Mouse (Mus musculus): Measurements from ENCODE around the gene 4930518I15Rik.
"Not testable (repeated sequence)": the region's sequence is repeated elsewhere in the genome, so short reads cannot be mapped to it uniquely, and the experiment has no call there.

The 4930518I15Rik gene

DNA sequence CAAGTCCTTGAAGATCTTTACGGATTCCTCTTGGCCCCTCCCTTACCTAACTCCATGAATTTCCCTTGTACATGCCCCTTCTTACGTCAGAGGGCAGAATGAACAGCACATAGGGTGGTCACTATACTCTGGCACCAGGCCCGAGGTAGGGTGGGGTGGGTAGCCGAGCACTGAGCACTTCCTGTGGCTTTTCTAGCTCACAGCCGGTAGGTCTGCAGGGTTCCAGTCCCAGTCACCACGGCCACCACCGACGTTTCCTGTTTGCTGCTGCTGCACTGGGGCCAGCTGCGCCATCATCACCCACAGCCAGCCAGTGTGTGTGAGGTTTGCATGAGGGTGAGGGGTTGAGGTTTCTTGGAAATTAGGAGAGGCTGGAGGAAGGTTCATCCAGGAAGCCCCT, 20.0 kb upstream of the 4930518I15Rik start:
- no peak for DNase-seq (ENCODE audit: low read depth, low spot score)

DNA sequence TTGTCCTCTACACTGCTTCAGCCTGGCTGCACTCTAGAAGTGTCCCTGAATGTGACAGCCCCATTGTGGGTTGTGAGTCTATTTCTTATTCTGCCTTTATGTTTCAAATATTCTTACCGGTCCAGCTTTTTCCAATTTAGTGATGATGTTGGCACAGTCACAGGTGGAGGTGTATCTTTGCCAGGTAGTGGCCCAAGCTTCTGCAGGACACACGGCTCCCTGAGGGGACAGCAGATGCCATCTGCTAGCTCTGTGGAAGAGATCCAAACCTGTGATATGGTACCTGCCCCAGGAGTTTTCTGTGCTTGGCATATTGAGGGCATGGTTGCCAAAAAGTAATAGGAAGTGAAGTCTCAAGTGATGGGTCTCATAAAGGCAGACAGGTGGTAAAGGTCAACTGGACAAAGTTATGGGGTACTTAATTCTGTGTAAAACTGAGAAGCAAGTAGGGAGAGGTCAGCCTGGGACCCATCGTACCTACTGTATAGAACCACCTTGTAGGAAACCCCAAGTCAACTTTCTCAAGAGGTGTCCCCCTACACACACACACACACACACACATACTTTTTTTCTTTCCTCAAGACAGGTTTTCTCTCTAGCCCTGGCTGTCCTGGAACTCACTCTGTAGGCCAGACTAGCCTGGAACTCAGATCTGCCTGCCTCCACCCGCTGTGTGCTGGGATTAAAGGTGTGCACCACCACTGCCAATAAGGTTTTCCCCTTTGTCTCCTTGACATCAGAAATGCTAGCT, 17.2 kb upstream of the 4930518I15Rik start:
- no peak for DNase-seq (ENCODE audit: low read depth, low spot score)

DNA sequence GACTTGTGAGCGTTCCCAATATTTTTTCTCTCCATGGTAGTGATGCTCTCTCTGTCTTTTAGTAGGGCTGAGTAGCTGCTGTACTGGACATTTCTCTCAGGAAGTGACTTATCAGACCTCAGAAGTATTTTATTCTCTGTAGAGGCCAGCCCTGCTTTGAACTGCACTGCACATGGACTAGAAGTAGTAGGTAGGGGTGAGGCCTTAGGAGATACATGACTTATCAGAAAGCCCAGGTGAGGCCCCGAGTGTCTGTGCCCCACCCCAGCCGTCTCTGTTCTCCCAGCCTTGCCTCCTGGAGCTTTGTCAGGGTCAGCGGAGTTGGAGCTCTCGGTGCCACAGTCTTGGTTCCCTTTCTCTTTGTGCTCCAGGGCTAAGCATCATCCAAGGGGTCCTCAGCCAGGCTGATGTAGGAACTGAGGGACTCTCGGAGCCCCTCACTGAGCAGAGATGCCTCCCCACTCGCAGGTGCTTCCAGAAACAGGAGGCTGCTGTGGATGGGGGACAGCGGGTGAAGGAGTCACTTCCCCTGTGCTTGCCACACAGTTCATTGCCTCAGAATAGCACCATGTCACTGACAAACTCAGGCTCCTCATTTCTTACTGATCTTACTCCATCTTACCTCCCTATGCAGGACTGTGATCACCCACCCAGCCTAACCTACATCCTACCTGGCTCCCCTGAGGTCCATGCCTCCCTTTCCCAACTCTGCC, 16.5 kb upstream of the 4930518I15Rik start:
- DNase-seq (ENCODE audit: low read depth, low spot score): no peak

DNA sequence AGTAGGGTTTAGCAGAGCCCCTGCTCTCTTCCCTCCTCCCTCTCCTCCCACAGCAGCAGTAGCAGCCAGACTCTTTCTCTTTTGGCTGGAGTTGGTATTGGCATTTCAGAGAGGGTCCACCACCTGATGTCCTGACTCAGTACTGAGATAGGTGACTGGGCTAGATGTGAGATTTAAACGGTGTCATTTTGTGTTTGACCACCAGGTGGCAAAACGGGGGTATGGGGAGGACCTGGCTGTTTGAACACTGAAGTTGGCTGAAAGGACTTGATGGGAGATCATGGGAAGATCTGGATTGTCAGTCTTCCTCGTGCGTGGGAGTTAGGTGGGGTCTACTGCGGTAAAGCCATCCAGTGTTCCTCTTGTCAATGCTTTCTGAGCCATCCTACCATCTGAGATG, 15.9 kb upstream of the 4930518I15Rik start:
- DNase-seq (ENCODE audit: low read depth, low spot score): peak; percentile 74

DNA sequence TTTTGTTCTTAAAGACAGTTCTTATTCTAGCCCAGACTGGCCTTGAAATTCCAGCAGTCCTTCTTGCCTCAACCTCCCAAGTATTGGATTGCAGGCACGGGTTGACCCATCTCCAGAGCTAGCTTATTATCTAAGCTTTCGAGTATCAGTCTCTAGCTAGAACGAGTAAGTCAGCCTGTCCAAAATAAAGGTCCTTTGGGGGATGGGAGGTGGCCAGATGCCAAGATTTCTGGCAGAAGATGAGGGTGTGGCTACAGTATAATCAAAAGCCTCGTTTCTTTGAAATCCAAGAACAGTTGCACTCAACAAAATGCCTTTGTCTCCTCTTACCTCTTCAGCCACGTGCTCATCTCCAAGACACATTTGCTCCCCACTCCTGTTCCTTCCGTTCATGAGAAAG, 12.8 kb upstream of the 4930518I15Rik start:
- DNase-seq (ENCODE audit: low read depth, low spot score): peak; percentile 69

DNA sequence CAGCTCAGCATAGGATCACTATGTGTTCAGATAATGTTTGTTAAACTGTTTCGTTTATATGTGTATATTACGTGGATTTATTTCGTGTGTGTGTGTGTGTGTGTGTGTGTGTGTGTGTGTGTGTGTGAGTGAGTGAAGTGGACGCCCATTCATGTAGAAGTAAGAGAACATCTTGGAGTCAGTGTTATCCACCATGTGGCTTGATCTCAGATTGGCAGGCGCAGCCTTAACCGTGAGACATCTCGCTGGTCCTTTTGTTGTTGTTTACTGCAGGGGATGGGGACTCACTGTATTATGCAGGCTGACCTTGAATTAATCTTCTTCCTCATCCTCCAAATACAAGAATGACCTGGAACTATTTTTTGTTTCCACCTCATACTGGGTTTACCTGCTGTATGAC, 11.8 kb upstream of the 4930518I15Rik start:
- no peak for DNase-seq (ENCODE audit: low read depth, low spot score)

DNA sequence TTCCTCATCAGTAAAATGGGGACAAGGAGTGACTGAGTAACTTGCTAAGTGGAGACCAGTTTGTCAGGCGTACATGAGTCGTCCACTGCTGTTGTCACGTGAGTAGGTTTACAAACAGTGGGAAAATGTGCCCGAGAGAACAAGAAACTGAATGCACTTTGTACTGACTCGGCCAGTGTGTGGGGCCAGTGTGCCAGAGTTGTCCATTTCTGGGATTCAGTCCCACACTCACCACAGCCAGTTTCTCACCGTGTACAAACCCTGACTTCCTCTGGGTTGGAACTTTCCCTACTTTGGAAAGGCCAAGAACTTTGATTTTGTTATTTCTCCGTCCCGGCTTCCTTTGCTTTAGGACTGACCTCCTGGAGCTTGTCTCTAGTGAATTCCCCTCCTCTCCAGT, 11.2 kb upstream of the 4930518I15Rik start:
- no peak for DNase-seq (ENCODE audit: low read depth, low spot score)

DNA sequence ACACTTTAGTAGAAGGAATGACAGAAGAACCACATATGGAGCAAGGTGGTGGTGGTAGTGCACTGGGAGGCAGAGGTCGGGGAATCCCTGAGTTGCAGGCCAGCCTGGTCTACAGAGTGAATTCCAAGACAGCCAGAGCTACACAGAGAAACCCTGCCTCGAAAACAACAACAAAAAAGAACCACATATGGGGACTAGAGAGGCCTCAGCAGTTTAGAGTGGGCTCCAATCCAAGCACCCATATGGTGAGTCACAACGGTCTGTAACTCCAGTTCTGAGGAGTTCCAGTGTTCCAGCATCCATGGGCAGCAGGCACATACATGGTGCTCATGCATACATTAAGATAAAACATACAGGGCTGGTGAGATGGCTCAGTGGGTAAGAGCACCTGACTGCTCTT, 6.7 kb upstream of the 4930518I15Rik start:
- DNase-seq (ENCODE audit: low read depth, low spot score): no peak

DNA sequence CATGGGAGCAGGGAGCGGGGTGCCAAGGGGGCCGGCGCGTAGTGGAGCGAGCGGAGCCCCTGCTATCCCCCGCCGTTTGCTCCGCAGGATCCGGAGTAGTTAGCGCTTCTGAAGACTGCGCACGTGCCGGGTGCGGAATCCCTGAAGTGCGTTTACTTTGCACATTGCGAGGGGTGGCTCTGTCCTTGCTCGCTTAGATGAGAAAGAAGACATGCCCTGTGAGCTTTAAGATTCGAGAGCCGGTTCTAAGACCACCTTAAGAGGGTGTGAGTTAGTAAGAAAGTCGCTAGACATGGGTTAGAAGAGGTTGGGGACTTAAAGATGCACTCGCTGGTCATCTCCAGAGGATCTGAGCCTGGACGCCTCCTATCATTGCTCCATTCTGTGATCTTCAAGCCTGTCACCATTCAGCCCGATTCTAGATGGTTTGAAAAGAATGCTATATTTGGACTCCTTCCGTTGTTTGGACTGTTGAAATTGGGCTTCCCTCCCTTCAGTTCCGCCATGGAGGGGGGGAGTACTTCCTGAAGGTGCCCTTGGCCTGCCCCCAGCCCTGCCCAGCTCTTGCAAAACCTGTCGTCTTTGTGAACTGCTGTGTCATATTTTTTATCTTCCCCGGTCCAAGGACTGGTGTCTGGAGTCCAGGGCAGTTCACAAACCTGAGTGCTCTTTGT, 5.9 kb upstream of the 4930518I15Rik start:
- peak; percentile 59 for DNase-seq (ENCODE audit: low read depth, low spot score)

DNA sequence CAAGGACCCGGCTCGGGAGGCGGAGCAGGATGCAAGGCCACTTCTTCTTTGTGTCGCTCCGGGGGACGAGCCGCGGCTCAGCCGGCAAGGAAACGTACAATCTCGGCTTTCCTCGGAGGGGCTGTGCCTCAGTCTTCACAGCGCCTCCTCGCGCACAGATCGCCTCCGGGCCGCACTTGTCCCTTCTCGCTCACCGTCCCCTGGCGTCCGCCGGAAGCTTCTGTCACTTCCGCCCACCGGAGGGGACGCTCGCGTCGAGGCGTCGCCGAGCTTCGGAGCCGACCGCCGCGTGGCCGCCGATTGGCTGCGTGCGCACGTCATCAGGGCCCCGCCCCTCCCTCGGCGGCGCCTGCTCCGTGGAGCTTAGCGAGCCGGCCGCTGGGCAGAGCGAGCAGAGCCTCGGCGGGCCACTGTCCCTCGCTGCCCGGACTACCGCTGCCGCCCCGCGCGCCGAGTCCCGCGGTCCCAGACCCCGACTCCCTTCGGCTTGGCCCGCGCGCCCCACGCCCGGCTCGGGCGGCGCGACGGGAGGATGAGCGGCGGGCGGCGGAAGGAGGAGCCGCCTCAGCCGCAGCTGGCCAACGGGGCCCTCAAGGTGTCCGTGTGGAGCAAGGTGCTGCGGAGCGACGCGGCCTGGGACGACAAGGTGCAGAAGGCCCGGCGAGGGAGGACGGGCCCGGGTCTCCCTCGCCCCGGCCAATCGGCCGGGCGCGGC, 5.2 kb upstream of the 4930518I15Rik start, which contains the start of gene Rab5if:
Gene Rab5if, plus strand, starts transcription at position 357 of the 715 bp plus-strand sequence.
- peak; percentile 99 for DNase-seq (ENCODE audit: low read depth, low spot score)

DNA sequence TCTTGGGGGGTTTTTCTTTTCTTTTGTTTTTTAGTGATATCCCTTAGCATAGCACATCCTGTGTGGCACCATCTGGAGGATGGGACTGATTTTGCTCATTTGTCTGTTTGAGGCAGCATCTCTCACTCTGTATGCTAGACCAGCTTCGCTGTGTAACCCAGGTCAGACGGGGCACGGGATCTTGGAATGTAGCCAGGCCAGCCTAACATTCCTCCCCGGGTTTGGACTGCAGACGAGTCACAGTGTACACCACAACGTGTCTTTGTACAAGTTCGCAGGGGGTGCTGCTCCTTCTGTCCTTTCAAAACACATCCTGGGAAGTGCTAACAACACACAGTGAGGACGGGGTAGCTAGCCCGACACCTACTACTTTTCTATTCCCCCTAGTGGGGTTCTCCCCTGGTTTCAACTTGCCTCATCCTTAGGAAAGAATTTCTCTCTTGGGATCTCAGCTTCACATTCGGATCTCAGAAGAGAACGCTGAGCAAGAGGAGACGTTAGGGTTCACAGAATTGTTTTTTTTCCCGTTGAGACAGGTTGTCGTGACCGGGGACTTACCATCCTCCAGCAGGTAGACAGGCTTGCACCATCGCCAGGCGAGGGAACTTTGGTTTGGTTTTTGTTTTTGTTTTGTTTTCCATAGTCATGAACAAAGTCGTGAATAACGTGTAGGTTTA, 4.4 kb upstream of the 4930518I15Rik start:
- DNase-seq (ENCODE audit: low read depth, low spot score): peak; percentile 22

DNA sequence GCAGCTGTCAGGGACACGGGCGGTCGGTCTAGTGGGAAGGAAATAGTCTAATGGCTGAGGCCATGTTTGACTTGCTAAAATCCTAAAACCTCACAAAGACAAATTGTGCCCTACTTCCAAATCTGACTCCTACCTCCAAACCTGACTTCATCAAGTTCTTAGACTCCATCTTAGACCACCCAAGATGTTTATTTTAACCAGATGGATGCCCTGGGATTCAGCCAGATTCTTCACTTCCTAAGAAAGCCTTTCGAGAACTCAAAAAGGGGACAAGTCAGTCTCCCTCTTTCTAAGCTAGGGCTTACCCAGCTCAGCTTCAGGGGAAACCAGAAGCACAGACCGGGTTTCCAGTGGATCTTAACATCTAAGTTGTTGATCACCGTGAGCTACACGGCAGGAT, 925 bp upstream of the 4930518I15Rik start:
- no peak for DNase-seq (ENCODE audit: low read depth, low spot score)

DNA sequence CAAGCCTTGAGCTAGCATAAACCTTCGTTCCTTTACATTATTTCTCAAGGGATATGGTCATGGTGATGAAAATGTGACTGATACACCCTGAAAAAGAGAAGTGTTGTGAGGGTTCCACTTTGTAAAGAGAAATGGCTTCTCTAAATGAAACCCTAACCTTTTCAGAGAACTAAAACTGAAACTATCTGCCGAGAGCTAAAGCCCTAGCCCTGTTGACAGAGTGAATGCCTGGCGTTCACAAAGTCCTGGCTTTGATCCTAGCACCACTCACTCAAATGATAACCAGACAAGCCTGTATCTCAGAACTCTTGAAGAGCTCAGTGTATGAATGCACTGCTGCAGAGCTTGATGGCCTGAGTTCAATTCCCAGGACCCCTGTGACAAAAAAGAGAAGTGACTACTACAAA, 358 bp downstream of the 4930518I15Rik start:
- DNase-seq (ENCODE audit: low read depth, low spot score): no peak

DNA sequence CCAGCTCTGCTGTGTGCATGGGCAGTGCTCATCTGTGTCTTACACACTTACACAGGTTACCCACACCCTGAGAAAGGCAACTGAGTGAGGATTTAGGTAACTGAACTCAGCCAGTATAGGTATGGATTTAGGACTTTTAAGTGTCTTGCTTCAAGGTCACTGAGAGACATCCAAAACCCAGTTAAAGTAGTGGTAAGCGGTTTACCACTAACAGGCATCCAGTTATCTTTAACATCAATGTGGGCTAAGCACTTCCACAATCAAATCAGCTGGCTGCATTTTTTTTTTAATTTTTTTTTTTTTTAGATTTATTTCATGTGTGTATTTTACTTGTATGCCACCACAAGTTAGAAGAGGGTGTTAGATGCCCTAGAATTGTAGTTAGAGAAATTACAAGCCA, 1.4 kb downstream of the 4930518I15Rik start:
- DNase-seq (ENCODE audit: low read depth, low spot score): no peak

DNA sequence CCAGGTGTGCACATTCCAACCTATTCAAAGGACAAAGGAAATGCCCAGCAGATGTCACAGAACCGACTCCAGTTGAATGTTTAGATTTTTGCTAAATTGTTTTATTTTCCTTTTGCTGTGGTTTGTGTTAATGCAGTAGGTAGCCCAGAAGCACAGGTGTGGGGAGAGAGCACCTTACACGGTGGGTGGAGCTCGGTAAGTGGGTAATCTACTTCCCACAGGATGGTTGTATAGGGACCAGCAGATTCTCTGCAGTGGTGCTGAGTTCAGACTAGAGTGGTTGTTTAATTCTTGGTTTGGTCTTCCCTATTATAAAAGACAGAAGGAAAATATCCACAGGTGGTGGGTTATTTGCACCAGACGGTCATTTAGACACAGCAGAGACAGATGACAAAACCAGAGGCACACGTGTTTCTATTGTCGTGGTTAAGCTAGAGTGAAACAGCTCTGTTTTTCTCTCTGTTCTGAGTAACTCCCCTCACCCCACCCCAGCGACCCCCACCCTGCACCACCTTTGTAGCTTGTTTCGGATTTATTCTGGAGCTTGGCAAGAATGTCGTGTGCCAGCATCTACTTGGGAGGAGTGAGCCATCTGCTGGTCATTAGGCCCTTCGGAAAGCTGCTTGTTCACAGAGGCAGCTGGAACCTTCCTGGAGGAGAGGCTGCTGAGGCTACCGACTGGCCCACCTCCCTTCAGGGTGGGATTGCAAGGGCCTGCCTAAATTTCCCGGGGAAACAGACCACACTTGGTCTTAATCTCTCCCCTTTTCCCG, 3.6 kb downstream of the 4930518I15Rik start:
- DNase-seq (ENCODE audit: low read depth, low spot score): not testable (repeated sequence)

DNA sequence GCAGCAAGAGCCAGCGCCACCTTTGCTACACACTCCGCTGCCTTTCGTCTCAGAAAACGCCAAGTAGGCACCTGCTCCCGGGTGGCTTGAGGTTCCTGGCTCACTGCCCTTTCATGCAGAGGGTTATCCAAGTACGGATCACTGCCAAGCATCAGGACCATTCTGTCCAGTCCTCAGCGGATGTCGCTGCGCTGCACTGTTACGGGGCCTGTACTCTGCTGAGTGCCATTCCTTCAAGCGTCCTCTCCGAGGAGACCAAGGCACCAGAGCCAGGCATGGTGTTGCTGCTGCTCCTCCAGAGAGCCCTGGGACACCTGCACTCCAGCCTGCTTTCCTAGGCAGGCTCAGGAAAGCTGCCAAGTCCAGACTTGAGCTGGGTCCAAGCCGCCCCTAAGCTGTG, 4.2 kb downstream of the 4930518I15Rik start:
- DNase-seq (ENCODE audit: low read depth, low spot score): not testable (repeated sequence)

DNA sequence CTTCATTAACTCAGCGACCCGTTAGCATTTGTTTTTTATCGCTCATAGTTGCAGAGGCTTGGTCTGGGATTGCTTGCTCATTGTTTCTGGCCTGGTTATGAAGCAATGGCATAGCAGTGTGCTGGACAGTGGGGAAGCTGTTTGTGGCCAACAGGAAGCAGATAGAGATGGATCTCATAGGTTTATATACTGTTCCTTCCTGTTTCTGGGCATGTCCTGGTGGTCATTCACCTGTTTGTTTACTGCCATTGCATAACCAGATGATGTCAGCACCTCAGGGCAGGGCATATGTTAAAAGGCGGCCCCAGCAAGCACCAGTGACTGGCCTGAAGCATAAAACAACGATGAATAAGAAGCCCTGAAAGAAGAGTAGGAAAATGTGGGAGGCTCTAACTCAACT, 7.2 kb downstream of the 4930518I15Rik start:
- DNase-seq (ENCODE audit: low read depth, low spot score): no peak

DNA sequence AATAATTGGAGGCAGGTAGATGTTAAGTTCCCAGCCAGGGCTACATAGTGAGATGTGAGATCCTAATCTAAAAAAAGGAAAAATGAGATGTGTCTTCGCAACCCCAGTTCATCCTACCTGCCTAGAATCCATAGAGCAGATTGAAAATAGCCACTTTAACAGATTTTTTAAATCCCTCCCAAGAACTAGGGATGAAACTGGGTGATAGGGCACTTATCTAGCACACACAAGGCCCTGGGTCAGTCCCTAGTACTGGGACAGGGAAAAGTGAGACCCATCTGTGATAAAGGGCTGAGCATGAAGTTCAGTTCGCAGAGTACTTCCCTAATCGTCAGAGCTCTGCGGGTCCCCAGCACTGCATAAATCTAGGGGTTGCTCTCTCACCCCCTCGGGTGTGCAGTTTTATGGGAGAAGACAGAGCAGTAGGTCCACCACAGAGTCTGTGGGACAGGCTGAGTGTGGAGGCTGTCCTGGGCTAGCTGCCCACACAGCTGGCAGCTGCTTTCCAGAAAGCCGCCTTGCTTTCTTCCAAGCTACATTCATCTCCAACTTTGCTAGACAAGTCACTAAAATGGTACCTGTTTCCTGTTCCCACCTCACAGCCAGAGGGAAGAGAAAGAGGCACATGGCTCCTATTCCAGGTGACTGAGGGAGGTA, 9.1 kb downstream of the 4930518I15Rik start:
- no peak for DNase-seq (ENCODE audit: low read depth, low spot score)

DNA sequence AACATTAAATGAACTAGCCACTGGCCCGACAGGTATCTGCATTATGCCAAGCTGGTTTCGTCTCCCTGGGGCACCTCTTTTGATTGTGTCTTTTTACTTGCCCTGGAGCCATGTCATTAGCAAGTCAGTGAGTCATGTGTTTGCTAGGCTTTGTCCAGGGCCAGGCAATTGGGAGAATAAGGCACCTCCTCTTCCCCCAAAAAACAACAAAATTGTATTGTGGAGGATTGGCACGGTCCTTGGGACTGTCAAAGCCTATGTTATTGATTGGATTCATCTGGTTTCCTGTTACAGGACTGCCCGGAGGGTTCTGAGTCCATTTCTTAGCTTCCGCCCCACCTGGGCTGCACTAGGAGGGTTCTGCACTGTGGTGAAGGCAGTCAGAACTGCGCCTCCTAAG, 10.1 kb downstream of the 4930518I15Rik start:
- DNase-seq (ENCODE audit: low read depth, low spot score): no peak

DNA sequence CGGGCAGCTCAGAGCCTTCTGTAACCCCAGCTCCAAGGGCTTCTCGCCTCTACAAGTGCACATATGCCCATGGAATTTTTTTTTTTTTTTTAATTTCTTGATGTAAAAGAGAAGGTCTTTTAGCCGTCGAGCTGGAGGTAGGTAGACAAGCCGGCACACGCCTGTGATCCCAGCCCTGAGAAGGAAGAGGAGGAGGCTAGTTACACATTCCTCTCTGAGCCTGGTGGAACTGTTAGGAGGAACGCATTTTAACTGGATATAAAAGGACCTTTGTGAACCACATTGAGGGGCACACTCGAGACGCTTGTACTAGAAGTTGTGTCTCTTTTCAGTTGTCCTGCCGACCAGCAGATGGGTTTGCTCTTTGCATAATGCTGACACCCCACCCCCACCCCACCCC, 13.0 kb downstream of the 4930518I15Rik start:
- peak; percentile 57 for DNase-seq (ENCODE audit: low read depth, low spot score)

All from ZHBTc4 (cell line).